Mouse (Mus musculus) T-helper 1 cell (primary cell): ENCODE data around the gene Sctr.

Experiments used
- in situ Hi-C: fragments of 300-600 bp; cut with MboI, MseI; formaldehyde crosslinking; loops from one replicate; pipeline ENCODE4 v1.15.1; 2025; ENCODE audit warnings: high pct_unique_total_duplicates

Gene Sctr

DNA sequence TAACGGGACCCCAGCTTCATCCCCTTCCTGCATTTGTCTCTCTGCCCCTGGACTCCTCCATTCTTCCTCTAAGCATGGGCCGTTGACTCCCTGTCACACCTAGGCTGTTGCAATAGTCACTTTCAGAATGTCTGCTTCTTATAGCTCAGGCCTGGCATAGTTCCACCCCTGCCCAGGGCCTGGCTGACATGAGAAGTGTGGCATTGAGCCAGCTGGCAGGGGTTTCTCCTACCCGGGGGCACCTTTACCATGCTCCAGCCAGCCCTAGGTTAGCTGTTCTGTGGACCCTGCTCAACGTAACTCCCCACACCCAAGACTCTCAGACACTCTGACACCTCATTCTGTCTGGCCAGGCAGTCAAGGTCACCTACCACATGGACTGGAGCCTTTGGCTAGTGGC, 21.0 kb downstream of the Sctr start:
- in situ Hi-C loops, result no loop called here

DNA sequence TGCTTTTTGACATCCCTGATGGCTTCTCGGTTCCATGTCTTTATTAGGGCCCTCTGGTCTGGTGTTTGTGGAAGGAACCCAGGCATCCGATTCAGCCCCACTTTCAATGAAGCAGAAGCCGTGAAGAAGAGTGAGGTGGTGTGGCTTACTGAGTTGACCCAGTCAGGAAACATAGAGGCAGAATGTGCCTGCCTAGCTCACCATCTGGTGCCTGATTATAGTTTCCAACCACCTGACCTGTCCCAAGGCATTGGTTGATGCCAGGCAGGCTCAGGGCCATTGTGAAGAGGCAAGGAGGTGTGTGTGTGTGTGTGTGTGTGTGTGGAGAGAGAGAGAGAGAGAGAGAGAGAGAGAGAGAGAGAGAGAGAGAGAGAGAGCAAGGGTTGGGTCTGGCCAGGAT, 23.8 kb downstream of the Sctr start:
- in situ Hi-C loops, result loop anchor here (5.0 kb wide), 1 partner anchor 62 kb away; no protein-coding TSS in a partner anchor

- in situ Hi-C loops, result loop anchor here (5.0 kb wide), 1 partner anchor 59 kb away; no protein-coding TSS in a partner anchor
Measured at GRCm38 (mm10) chr1:120032804-120033468, 26.2 kb downstream of the Sctr start.

- in situ Hi-C loops, result loop anchor here (5.0 kb wide), 1 partner anchor 59 kb away; no protein-coding TSS in a partner anchor
Measured at GRCm38 (mm10) chr1:120033469-120033854, 26.8 kb downstream of the Sctr start.

GRCm38 (mm10) chr1:120034793-120035192, 28.1 kb downstream of the Sctr start:
- in situ Hi-C loops, result loop anchor here (5.0 kb wide), 1 partner anchor 58 kb away; no protein-coding TSS in a partner anchor

DNA sequence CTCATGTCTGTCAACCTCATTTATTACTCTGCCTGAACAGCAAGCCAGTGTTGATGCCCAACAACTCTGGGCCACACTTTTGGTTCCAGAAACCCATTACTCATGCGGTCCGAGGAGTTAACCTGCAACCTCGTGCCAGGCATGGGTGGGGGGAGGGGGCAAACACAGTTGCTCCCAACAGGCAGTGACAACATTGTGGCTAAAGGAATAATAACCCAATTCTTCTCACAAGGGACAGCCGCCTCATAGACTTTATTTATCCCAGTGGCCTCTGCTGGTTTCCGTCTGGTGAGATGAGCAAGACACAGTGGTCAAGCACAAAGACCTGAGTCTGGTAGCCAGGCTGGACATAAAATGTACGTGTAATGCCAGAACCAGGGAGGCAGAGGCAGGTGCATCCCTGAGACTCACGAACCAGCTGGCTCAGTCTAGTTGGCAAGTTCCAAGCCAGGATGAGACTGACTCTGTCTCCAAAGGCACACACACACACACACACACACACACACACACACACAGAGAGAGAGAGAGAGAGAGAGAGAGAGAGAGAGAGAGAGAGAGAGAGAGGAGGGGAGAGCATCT, 28.9 kb downstream of the Sctr start:
- in situ Hi-C loops, result no loop called here

DNA sequence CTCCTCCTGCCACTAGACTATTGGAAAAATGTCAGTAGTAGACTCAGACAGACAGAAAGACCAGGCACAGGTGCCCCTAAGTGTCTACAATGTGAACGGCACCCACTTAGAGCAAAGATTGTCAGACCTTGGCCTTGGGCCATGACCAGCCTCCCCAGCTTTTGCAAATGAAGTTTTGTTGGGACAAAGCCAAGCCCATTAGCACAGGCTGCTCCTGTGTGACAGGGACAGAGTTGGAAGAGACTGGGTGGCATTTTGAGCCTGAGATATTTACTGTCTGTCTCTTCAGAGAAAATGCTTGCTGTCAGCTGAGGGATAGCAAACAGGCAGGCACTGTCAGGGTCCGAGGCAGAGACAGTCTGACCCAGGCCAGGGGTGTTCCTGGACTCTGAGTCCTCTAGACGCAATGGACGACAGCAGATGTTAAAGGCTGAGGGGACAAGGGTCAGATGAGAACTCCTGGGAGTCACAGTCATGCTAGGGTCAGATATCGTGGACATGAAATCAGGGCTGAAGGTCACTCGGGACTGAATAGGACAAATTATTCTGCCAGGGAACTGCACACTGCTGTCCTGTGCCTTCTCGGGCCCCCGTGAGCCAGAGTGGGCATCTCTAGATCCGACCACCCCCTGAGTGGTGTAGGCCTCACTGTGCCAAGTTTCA, 30.5 kb downstream of the Sctr start:
- in situ Hi-C loops, result no loop called here

DNA sequence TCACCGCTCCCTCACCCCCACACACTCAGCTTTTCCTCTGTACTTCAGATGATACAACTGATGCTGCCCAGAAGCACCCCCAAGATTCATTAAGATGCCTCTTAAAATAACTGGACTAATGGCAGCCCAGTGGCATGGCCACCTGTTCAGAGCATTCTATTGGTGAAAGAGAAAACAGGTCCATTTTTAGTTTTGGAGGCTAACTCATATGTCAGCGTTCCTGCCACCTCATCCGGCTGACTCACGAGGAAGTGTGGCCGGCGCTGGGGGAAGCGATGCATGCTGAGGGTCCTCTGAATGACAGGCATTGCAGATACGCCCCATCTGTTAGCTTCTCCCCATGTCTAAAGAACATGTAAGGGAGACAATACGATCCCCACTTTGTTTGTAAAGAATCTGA, 31.9 kb downstream of the Sctr start:
- in situ Hi-C loops, result no loop called here

- in situ Hi-C loops, result no loop called here
Measured at GRCm38 (mm10) chr1:120042421-120042820, 35.7 kb downstream of the Sctr start.

DNA sequence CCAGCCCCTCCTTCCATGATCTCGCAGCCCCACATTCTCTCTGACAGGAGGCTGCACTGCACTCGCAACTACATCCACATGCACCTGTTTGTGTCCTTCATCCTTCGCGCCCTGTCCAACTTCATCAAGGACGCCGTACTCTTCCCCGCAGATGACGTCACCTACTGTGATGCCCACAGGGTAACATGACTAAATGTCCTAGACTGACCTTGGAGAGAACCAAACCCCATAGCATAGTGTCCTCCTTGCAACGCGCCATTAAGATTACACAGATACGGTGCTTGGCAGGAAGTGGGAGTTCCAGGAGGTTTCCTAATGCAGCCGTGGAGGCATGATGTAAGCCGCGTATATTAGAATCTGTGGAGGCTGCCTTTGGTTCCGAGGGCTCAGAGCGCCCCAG, 37.9 kb downstream of the Sctr start:
- in situ Hi-C loops, result no loop called here

DNA sequence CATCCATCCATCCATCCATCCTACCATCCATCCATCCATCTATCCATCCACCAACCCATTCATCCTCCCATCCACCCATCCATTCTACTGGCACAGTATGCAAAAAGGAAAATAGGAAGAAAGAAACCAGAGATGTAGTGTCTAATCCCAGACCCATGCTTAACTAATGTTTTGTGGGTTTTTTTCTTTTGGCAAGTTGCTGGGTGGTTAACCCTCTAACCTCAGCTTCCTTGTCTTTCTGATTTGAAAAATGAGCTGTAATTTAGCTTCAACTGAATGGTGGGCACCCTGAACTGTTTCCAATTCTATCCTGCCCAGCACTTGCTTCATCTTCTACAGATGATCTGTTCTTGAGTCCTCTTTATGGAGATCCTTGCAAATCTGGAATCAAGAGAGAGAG, 40.6 kb downstream of the Sctr start:
- in situ Hi-C loops, result no loop called here

DNA sequence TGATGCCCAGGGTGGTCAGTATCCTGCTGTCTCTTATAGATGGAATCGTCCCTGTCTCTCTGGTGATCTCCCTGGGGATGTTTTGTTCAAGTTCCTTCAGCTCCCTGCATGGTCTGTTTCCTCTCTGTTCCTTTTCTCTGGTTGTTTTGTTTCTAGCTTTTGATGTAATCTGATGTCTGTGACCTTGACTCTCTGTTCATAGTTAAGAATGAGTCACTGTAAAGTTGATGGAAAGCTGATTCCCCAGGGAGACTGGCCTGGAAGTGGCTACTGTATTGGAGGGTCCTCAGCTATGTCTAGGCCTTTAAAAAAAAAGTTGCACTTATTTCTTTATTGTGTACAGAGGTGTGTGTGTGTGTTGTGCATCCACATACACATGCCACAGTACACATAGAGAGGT, 44.4 kb downstream of the Sctr start:
- in situ Hi-C loops, result no loop called here

DNA sequence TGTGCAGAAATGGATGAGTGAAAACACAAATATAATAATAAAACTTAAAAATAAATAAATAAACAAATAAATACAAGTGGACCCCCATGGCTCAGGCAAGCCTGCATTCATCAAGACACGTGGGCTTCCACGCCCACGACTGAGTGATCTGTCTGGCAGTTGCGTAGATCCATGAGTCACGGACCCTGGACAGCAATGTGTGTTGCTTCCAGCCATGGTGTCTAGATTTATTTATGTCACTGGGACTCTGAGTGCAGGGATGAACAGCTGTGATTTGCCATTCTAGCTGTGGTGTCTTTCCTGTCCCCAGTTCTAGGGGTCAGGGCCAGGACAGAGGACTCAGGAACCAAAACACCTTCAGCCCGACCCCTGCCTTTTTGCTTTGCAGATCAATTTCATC, 48.3 kb downstream of the Sctr start:
- in situ Hi-C loops, result no loop called here

DNA sequence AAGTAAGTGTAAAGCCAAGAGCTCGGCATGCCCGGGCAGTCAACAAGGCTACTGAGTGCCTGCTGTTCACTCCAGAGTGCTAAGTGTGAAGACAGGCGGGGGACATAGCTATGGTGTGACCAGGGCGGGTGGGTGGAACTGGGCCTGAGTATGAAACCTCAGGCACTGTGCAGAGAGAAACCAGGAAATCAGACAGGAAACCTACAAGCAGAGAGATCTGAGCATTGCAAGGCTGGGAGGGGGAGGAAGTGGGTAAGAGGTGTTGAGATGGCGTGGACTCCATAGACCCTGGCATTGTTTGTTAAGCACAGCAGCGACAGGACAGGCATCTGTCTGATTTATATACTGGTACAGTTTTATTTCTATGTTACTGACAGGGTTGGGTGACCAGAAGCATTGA, 48.8 kb downstream of the Sctr start:
- in situ Hi-C loops, result no loop called here

DNA sequence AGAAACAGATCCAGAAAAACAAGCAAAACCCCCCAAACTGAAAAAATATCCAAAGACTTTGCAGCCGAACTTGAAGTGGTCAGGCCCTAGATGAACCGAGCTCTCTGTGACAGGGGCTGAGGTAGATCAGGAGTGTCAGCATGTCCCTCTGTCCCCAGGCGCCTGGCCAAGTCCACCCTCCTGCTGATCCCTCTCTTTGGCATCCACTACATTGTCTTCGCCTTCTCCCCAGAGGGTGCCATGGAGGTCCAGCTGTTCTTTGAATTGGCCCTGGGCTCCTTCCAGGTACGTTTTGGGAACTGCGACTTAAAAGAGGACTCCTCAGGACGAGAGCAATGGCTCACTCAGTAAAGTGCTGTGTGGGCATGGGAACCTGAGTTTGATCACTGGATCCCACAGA, 49.5 kb downstream of the Sctr start:
- in situ Hi-C loops, result no loop called here

DNA sequence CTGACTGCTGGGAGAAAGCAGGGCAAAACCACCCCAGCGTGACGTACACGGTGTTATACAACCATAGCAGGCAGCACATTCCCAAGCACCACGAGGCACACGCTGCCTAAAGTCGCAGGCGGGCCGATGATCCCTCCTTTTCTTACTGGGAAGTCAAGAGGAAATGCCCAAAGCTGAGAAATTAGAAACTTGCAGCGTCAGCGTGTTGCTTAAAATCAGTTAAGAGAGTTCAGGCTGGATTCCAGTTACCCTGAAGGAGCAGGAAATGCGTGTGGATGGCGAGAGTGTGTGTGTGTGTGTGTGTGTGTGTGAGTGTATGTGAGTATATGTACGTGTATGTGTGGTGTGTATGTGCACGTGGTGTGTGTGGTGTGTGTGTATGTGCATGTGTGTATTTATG, 50.4 kb downstream of the Sctr start:
- in situ Hi-C loops, result no loop called here

GRCm38 (mm10) chr1:120057674-120058430, 51.2 kb downstream of the Sctr start:
- in situ Hi-C loops, result no loop called here

GRCm38 (mm10) chr1:120060687-120061086, 54.0 kb downstream of the Sctr start:
- in situ Hi-C loops, result no loop called here

DNA sequence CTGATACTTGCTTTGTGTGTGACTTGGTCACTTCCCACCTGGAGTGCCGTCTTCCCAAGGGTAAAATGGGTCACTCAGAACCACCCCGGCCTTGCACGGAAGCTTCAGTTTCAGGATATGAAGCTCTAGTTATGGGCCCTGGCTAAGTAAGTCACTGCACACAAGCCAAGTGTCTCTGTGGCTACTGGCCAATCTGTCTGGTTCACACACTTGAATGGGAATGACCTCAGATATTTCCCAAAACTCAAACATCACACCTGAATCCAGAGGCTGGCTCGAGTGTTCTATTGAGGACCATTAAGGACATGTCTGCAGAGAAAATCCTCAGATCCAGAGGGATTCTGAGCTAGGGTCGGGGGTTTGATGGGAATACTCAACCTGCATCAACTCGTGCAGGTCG, 55.5 kb downstream of the Sctr start:
- in situ Hi-C loops, result no loop called here

- in situ Hi-C loops, result no loop called here
Measured at GRCm38 (mm10) chr1:120064036-120064682, 57.5 kb downstream of the Sctr start.

DNA sequence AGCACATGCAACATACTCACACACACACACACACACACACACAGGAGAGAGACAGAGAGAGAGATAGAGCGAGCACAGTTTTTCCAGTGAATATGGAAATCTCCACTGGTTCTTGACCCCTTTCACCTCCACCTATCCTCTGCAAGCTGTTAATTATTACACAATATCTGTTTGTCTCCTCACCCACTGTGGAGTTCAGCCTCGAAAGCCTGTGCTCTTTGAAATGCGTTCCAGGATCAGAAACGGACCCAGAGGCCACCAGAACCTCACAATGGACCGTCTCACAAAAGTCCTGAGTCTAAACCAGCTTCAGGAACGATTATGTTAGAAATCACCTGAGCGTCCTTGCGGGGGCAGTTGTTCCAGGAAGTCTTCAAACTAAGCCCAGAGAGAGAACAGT, 59.5 kb downstream of the Sctr start:
- in situ Hi-C loops, result no loop called here

- in situ Hi-C loops, result no loop called here
Measured at GRCm38 (mm10) chr1:120066625-120067024, 59.9 kb downstream of the Sctr start.
